Mouse (Mus musculus) ES-Bruce4 (cell line): ENCODE data around the gene Tmco4.

Source experiments
- CTCF ChIP-seq: IDR thresholded peaks from one replicate; pipeline ENCODE4 v1.8.1; 2011; ENCODE audit warnings: low read depth, low read length
- EP300 ChIP-seq: IDR thresholded peaks from 2 replicates; pipeline ENCODE4 v1.6.1; 2011; ENCODE audit warnings: low read depth, low read length; ENCODE audit not compliant: insufficient read depth
- POLR2A ChIP-seq: IDR thresholded peaks from one replicate; pipeline ENCODE4 v1.8.1; 2011; ENCODE audit warnings: low read length; ENCODE audit not compliant: insufficient read depth

- TF ChIP-seq CTCF (no peak), POLR2A (no peak), EP300 (no peak)
Observed at GRCm38 (mm10) chr4:138971371-138971770, 1.3 kb upstream of the Tmco4 start.
